Mouse (Mus musculus) gastrocnemius, postnatal 36 days (tissue): Measurements from ENCODE around the gene Tssk1. TPM values are rescaled to one million over a fixed set of nuclear protein-coding genes. Genes with fewer than 3 reads are reported as not detected.

Experiments
- DNase-seq, 2 experiments: peaks; one replicate each; pipeline ENCODE4 v3.0.0; 2022
- intact Hi-C: fragments of 180-260 bp; cut with DNase I; formaldehyde crosslinking; loops from one replicate; pipeline ENCODE4 v1.15.1; 2025
- total RNA-seq, 2 experiments: library from RNA; stranded (reverse); gene quantifications; 2 replicates each; pipeline ENCODE4 v1.2.3; 2021

Tssk1 gene
- total RNA-seq, 2 experiments from 2014 or later, result 0.08 TPM; not detected in 1

DNA sequence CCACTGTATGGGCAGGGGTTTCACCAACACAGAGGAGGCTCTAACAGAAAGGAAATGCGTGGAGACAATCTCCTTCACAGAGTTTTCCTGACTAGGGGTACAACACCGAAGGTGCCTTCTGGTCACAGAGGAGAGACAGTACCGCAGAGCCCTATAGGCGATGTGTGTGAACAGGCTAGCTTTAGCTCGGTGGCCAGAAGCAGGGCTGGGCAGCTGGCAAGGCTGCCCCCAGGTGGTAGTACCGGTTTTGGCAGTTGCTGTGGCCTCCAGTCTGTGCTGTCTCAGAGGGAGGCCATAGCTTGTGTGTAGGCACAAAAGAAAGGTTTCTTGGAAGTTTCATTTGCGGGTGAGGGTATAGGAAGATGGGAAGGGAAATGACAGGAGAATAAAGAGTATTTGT, 44.8 kb downstream of the Tssk1 start:
- intact Hi-C loops, result no loop called here
- no peak for DNase-seq

GRCm38 (mm10) chr16:17939255-17939751, 45.3 kb downstream of the Tssk1 start:
- intact Hi-C loops, result no loop called here
- no peak for DNase-seq

GRCm38 (mm10) chr16:17943466-17943865, 49.4 kb downstream of the Tssk1 start:
- intact Hi-C loops, result no loop called here
- DNase-seq, result no peak

GRCm38 (mm10) chr16:17945081-17945831, 51.2 kb downstream of the Tssk1 start:
- intact Hi-C loops, result no loop called here
- DNase-seq, result no peak

Other genes starting within 250 kb of the Tssk1 start
- under 1 TPM in 1 of 2 experiments, not detected in 1; 0.82 TPM for gene Ccdc74a, start 247.8 kb upstream of the Tssk1 start, total RNA-seq
- 10 to 100 TPM; 16.5 to 20.0 TPM for gene Med15, start 161.3 kb upstream of the Tssk1 start, total RNA-seq
- gene Klhl22, start 134.6 kb upstream of the Tssk1 start, total RNA-seq, result 10 to 100 TPM; 16.8 to 20.9 TPM
- 1 to 10 TPM; 3.6 to 4.5 TPM for gene Scarf2, start 96.9 kb upstream of the Tssk1 start, total RNA-seq
- gene B830017H08Rik, start 61.1 kb upstream of the Tssk1 start, total RNA-seq, result not detected
- gene Car15, start 55.9 kb upstream of the Tssk1 start, total RNA-seq, result 1 to 10 TPM in 1 of 2 experiments, under 1 TPM in 1; 0.74 to 1.1 TPM
- gene Gm20518, start 2.6 kb upstream of the Tssk1 start, total RNA-seq, result under 1 TPM; 0.20 TPM
- 10 to 100 TPM; 21.0 to 25.8 TPM for gene Dgcr2, start 4.3 kb downstream of the Tssk1 start, total RNA-seq
- not detected for gene Tssk2, start 4.4 kb downstream of the Tssk1 start, total RNA-seq
- gene Ess2, start 17.1 kb downstream of the Tssk1 start, total RNA-seq, result 1 to 10 TPM; 5.2 to 7.2 TPM
- gene Gsc2, start 20.8 kb downstream of the Tssk1 start, total RNA-seq, result not detected
- 1 to 10 TPM; 2.7 to 5.5 TPM for gene Slc25a1, start 34.0 kb downstream of the Tssk1 start, total RNA-seq
- not detected for gene Vpreb2, start 86.2 kb downstream of the Tssk1 start, total RNA-seq
- 10 to 100 TPM; 29.3 to 36.3 TPM for gene Dgcr6, start 158.6 kb downstream of the Tssk1 start, total RNA-seq
- 10 to 100 TPM in 1 of 2 experiments, 1 to 10 TPM in 1; 8.5 to 13.3 TPM for gene Prodh, start 196.0 kb downstream of the Tssk1 start, total RNA-seq
- under 1 TPM in 1 of 2 experiments, not detected in 1; 0.17 TPM for gene Rtn4r, start 233.4 kb downstream of the Tssk1 start, total RNA-seq